Mouse (Mus musculus) kidney, adult 9 months (tissue): ENCODE measurements around the gene Gm21887.
"Not testable (repeated sequence)": the region's sequence is repeated elsewhere in the genome, so short reads cannot be mapped to it uniquely, and the experiment has no call there.

Source experiments
- DNase-seq: peaks from one replicate; pipeline ENCODE4 v3.0.0; 2022

Gene Gm21887

DNA sequence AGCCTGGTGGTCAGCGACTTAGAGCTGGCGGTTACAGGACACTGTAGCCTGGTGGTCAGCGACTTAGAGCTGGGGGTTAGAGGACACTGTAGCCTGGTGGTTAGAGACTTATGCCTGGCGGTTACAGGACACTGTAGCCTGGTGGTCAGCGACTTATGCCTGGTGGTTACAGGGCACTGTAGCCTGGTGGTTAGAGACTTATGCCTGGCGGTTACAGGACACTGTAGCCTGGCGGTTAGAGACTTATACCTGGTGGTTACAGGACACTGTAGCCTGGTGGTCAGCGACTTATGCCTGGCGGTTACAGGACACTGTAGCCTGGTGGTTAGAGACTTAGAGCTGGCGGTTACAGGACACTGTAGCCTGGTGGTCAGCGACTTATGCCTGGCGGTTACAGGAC is 6.4 kb downstream of the Gm21887 start:
- DNase-seq: not testable (repeated sequence)

DNA sequence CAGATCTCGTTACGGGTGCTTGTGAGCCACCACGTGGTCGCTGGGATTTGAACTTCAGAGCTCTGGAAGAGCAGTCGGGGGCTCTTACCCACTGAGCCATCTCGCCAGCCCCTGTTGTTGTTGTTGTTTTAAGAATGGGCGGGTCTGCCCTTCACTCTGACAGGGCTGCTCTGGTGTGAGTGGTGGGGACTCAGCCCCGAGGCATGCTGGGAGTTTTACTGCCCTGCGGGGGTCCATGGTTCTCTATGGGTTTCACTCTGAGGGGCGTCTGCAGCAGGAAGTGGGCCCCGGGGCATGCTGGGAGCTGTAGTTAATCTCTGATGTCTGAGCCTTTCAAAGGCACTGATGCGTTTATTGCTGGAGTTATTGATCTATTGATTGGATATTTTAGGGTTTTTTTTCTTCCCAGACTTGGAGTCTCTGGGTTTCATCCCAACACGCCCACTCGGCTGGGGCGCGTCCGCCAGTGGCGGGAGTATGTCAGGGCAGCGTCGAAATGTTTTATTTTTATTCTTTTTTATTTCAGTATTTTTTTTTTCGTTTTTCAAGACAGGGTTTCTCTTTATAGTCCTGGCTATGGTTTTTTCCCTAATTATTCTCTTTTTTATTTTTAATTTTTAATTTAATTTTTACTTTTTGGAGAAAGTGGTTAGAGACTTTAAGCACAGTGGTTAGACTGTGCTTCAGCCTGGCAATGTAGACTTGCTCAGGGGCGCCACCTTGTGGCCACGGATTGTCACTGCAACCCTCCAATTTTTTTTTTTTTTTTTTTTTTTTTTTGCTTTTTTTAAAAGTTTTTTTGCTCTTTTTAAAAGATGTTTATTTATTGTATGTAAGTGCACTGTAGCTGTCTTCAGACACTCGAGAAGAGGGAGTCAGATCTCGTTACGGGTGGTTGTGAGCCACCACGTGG is 8.1 kb downstream of the Gm21887 start:
- DNase-seq: peak; percentile 80

DNA sequence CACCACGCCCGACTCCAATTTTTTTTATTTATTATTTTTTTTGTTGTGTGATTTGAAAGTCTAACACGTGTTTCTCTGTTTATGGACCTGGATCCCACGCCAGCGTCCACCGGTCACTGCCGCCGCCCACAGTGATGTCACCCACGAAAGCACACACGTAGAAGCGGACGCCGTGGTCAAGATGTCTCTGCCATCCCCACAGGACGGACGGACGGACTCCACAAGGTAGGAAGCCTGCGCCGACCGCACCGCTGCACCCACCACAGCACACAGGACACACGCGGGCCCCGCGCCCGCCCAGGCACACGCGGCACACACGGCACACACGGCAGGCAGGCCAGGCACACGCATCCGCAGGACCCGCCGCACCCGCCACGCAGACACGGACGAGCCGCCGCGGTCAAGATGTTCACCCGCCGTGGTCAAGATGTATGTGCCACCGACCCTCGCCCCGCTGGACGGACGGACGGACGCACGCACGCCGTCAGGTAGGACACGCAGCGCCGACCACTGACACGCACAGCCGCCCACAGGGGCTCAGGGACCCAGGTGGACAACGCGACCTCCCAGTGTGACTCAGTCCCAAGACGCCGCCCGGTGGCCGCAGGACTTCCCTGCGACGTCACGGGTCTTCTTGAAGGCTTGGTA is 9.2 kb downstream of the Gm21887 start:
- not testable (repeated sequence) for DNase-seq

DNA sequence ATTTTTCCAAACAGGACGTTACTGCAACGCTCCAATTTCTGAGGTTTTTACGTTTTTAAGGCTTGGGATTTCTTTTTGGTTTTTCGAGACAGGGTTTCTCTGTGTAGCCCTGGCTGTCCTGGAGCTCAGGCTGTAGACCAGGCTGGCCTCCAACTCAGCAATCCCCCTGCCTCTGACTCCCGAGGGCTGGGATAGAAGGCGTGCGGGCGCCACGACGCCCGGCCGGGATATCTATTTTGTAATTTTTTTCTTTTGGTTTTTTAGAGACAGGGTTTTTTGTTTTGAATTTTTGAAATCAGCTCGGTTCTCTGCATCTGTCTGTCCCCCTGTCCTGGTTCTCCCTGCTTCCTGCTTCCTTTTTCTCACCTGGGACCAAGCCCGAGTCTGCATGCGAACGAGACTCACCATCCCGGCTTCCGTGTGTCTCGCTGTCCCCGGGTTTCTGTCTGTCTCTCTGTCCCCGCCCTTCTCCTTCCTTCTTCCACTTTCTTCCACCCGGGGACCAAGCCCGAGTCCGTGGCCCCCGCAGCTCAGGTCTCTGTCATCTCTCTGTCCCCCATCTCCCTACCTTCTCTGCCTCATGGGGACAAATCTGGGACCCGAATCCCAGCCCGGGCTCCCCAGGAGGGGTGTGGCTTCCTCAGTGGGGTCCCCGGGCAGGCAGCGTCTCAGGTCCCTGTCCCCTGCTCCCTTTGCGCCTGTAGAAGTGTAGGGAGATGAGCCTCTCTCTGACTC is 9.9 kb downstream of the Gm21887 start:
- DNase-seq: not testable (repeated sequence)

DNA sequence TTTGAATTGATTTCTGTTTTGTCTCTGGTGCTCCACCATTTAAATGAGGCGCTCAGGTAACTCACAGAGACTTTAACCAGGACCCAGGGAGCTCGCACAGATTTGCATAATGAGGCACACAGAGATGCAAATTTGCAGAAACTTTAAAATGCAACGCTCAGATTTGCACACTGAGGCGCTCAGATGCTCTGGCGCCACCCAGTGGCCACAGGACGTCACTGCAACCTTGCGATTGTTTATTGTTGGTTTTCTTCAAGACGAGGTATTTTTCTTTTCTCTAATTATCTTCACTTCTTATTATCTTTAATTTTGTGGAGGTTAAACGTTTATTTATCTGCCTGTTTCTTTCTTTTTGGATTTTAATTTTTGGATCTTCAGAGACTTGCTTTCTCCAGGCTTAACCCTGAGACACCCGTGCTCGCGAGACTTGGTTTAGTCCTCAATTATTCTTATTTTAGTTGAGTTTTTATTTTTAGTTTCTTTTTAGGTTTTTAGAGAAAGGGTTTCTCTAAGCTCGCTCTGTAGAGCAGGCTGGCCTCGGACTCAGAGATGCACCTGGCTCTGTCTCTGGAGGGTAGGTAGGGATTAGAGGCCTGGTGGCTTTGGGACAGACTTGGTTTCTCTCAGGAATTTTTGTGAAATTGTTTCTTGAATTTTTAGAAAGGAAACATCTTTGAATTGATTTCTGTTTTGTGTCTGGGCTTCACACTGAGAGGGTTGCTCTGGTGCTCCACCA is 10.7 kb downstream of the Gm21887 start:
- DNase-seq: peak; percentile 100

DNA sequence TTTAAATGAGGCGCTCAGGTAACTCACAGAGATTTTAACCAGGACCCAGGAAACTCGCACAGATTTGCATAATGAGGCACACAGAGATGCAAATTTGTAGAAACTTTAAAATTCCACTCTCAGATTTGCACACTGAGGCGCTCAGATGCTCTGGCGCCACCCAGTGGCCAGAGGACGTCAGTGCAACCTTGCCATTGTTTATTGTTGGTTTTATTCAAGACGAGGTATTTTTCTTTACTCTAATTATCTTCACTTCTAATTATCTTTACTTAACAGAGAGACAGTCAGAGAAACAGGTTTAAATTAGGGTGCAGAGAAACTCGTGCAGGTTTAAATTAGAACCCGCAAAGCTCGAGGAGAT is 11.2 kb downstream of the Gm21887 start:
- DNase-seq: peak; percentile 92

DNA sequence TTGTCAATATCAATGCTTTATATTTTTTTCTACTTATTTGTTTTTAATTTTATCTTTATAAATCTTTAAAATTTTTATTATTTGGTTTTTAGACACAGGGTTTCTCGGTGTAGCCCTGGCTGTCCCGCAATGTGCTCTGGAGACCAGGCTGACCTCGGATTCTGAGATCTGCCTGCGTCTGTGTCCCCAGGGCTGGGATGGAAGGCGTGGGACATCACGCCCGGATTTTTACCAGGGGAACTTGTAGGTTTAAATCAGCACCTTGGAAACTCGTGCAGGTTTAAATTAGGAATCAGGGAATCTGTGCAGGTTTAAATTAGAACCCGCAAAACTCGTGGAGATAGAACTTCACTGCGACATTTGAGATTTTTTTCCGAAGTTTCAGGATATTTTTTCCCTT is 11.7 kb downstream of the Gm21887 start:
- DNase-seq: not testable (repeated sequence)

DNA sequence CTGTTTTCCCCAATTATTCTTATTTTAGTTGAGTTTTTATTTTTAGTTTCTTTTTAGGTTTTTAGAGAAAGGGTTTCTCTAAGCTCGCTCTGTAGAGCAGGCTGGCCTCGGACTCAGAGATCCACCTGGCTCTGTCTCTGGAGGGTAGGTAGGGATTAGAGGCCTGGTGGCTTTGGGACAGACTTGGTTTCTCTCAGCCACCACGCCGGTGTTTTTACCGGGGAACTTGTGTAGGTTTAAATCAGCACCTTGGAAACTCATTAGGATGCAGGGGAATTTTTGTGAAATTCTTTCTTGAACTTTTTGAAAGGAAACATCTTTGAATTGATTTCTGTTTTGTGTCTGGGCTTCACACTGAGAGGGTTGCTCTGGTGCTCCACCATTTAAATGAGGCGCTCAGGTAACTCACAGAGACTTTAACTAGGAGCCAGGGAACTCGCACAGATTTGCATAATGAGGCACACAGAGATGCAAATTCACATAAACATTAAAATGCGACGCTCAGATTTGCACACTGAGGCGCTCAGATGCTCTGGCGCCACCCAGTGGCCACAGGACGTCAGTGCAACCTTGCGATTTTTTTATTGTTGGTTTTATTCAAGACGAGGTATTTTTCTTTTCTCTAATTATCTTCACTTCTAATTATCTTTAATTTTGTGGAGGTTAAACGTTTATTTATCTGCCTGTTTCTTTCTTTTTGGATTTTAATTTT is 12.4 kb downstream of the Gm21887 start:
- peak; percentile 90 for DNase-seq
